Mouse (Mus musculus) megakaryocyte progenitor cell, adult 5-6 weeks (primary cell): Measurements from ENCODE around the gene Psrc1. TPM values are rescaled to one million over a fixed set of nuclear protein-coding genes. Genes with fewer than 3 reads are reported as not detected.

Experiments used
- ATAC-seq: replicated peaks from 2 replicates; pipeline ENCODE4 v1.8.0; 2016; ENCODE audit warnings: mild to moderate bottlenecking, moderate TSS enrichment, inconsistent platforms; ENCODE audit not compliant: poor library complexity
- total RNA-seq, 2 experiments: library from RNA; stranded (forward) in 1 of 2; stranded (reverse) in 1 of 2; fragments of 157-497, 149-512 nt in 1 of 2; fragments of 200-1000 nt in 1 of 2; gene quantifications; 2 replicates each; pipeline versions ENCODE4 v1.2.3 to v1.2.4; 2015 to 2017

Psrc1 gene
- total RNA-seq (2015) (7.7 and 10.3 TPM in 2 replicates), total RNA-seq (2017) (10.2 and 14.1 TPM in 2 replicates)

DNA sequence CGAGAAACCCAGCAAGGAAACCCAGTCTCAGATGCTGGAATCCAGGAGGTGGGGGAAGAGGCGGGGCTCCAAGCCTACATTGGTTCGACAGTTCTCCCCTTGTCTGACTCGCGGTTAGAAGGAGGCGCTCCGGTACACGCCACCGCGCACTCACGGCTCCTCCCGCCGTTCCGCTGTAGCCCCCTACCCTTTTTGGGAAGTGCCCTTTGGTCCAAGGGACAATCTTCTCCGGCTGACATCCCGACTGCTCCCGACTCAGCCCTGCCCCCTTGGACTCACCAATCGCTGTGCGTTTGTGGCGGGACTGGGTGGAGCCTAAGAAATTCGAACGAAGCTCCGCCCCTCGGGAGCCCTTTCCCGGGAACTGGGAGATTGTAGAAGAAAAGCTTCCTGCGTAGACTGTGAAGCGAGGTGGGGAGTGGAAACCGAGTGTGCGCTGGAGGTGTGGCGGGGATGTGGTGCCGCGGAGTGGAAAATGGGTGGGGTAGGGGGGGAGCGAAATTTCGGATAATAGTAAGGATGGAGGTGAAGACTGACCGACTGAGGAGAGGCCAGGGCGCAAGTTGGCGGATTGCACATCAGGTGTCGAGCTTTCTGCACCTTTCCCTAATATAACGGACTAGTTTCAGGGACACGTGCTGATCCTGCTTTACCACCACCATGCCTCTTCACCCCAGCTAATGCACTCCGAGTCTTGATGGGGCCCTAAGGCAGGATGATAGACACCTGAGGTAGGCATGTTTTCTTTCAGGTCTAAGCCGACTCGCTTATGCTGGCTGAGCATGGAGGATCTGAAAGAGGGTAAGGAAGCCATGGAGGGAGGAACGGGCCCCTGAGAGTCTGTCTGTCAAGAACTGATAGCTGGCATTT lies at the start of gene Psrc1:
Gene Psrc1, plus strand, starts transcription at position 355 of the 870 bp plus-strand sequence.
- ATAC-seq = peak; percentile 73

DNA sequence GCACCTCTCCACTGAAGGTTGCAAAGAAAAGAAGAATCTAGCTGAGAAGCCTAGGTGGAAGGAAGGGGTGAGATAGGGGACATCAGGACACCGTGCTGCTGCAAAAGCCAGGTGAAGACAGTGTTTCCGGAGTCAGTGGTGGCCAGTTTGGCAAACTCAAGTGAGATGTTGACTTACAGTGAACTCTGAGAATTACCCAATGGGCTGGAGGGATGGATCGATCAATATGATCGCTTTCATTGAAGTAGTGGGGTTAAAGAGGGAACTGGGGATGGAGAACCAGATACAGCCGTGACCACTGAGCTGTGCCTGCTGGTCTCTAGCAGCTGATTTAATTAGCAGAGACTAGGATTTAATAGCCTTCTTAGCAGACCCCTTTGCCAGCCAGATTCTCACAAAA lies 46.8 kb upstream of the Psrc1 start:
- ATAC-seq = no peak

GRCm38 (mm10) chr3:108341040-108341439 lies 42.6 kb upstream of the Psrc1 start:
- no peak for ATAC-seq

- ATAC-seq = no peak
These were observed 41.5 kb upstream of the Psrc1 start for GRCm38 (mm10) chr3:108342185-108342584.

DNA sequence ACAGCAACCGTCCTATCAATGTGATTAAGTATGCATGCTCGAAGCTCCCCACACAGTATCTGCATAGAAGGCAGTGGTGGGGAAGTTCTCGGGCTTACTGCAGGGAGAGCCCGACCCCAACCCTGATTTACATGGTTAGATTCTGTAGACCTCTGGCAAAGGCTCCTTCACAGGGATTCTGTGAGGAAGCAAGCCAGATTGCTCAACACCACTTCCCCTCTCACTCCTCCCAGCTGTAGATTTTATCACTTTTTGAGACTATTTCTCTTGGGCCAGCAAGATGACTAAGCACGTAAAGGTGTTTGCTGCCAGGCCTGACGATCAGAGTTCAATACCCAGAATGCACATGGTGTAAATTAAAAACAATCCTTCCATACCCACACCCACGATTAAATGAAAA lies 37.8 kb upstream of the Psrc1 start:
- ATAC-seq = peak; percentile 61

DNA sequence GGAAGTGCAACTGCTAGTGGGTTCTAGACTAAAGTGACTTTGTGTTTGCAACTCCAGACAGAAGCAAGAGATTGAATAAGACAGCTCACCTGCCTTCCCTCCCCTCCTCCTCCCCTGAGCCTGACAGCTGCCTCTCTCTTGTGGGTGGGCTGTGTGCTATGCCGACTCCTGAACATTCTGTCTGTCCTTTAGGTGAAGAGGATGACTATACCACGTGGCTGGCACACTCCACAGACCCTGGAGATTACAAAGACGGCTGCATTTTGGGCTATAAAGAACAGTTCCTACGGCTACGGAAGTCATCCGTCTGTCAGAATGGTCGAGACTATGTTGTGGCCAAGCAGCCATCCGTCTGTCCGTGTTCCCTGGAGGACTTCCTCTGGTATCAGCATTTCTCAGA lies 35.3 kb upstream of the Psrc1 start:
- 0 out of 2 replicates have a peak, but pooled peaks have one; percentile 29 for ATAC-seq

- no peak for ATAC-seq
These were observed 28.4 kb upstream of the Psrc1 start for GRCm38 (mm10) chr3:108355245-108355644.

DNA sequence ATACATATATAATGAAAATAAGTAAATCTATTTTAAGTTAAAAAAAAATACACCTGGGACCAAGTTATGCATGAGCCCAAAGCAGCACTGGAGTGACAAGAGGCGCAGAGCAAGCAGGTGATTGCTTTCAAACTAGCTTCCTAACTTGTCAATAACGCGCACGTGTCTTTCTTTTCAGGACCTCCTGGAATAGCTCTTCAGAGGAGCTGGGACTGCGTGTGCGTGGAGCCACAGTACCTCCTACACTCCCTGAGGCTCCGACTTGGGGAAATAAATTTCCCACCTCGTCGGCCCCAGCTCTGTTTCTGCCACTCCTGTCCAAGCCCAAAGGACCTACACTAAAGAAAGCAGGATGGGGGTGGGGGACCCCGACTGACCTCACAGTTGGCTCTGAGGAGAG lies 26.6 kb upstream of the Psrc1 start:
- no peak for ATAC-seq

GRCm38 (mm10) chr3:108358445-108358844 lies 25.2 kb upstream of the Psrc1 start:
- no peak for ATAC-seq

- ATAC-seq = 0 out of 2 replicates have a peak, but pooled peaks have one; percentile 20
These were observed 22.7 kb upstream of the Psrc1 start for GRCm38 (mm10) chr3:108360894-108361293.

DNA sequence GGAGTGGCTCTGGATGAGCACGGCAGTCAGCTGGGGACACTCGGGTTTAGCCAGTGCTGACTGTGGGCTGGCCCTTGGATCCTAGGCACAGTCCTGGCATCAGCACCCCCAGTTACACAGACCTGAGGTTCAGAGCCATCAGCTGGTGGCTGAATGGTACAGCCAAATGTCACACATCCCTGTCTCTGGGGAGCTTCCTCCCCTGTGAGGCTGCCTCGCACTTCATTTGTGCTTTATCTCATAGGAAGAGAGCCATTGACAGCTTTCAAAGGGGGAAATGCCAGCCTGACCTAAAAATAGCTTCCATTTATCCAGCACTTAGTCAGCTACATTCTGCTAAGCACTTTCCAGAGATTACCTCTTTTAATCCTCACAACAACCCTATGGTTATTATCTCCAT lies 20.0 kb upstream of the Psrc1 start:
- no peak for ATAC-seq

GRCm38 (mm10) chr3:108364270-108364995 lies 19.2 kb upstream of the Psrc1 start, which contains the start of gene Mybphl:
Gene Mybphl (plus strand): TSS chr3:108364911.
- peak; percentile 12; the same call in 1 of the 2 replicates for ATAC-seq

- no peak for ATAC-seq
These were observed 16.5 kb upstream of the Psrc1 start for GRCm38 (mm10) chr3:108367173-108367572.

GRCm38 (mm10) chr3:108367828-108368227 lies 15.8 kb upstream of the Psrc1 start:
- ATAC-seq = no peak

GRCm38 (mm10) chr3:108368721-108369120 lies 14.9 kb upstream of the Psrc1 start:
- ATAC-seq = peak; percentile 56

GRCm38 (mm10) chr3:108372274-108372673 lies 11.4 kb upstream of the Psrc1 start:
- no peak for ATAC-seq

DNA sequence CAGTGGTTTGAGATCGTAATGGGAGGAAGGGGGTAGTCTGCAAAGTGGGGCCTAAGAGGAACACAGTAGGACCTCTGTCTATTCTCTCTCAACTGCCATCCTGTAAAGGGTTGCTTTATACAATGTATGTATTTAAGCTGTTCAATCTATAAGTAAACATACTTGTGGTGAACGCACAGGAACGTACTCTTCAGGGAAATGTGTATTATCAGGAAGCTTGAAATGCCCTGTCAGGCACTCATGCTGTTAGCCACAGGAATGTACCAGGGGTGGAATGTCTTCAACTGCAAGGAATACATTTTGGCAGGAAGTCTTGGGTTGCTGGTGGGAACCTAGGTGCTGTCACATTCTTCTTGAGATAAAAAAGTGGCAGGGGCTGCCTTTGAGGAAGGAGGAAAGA lies 10.9 kb upstream of the Psrc1 start:
- ATAC-seq = no peak

- peak; percentile 10; the same call in 1 of the 2 replicates for ATAC-seq
These were observed 4.6 kb upstream of the Psrc1 start for GRCm38 (mm10) chr3:108378875-108379663.

DNA sequence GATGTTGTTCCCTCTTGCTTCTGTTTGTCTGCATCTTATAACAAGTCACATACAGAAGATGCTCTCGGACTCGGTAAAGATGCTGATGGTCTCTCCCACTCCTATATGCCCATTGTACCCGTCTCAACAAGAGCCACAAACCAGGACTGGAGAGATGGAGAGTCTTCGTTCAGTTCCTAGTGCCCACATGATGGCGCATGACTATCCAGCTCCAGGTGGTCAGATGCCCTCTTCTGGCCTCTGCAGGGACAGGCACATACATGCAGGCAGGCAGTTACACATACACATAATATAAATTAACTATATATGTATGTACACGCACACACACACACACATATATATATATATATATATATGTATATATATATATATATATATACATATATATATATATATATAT lies 2.9 kb upstream of the Psrc1 start:
- peak; percentile 58 for ATAC-seq

- ATAC-seq = no peak
These were observed 1.4 kb upstream of the Psrc1 start for GRCm38 (mm10) chr3:108381945-108382875.
